Mouse (Mus musculus): ENCODE measurements around the gene Gm6904. TPM values are rescaled to one million over a fixed set of nuclear protein-coding genes. Genes with fewer than 3 reads are reported as not detected.
"Not testable (repeated sequence)": the region's sequence is repeated elsewhere in the genome, so short reads cannot be mapped to it uniquely, and the experiment has no call there.

Gm6904 gene
- total RNA-seq (2014; rRNA removed; ENCODE audit: low replicate concordance) (not detected in 2 replicates), polyA plus RNA-seq (2015; fragmentation: Nextera tagmentation; extraction: Ambion mirVana) (not detected in 2 replicates)

DNA sequence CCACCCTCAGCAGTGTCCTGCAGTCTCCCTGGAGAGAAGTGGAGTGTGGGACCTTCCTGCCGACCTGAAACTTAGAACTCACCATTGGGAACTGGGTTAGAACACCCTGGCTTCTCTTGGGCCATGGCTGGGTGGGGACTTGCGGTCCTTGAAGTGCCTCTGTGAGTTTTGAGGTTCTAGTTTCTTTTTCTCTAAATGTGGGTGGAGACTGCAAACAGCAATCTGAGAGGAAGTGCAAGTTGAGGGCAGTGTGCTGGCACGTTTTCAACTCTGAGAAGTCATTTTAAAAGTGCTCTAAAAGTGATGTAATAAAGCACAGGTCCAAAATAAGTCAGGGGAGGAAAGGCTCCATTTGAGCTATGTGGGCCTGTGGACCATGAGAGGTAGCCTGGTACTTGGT is at the start of gene Gm6904:
Gene Gm6904 (minus strand): TSS at position 161 of the 400 bp plus-strand sequence.
- ATAC-seq (ENCODE audit: insufficient read depth, low read depth) = no peak
- Histone ChIP-seq H3K27ac (ENCODE audit: low read depth) (no peak within 1 kb of the TSS), H3K9me3 (replicated peaks; ENCODE audit: control insufficient read depth, low read length) (no peaks in the 10 kb centered on the region), H3K36me3 (replicated peaks; ENCODE audit: control insufficient read depth, insufficient read depth, low read length) (no peaks in the 10 kb centered on the region), H3K4me2 (ENCODE audit: low read depth, low read length) (no peak within 1 kb of the TSS), H3K4me3 (ENCODE audit: low read depth, low read length) (no peak within 1 kb of the TSS), H3K9ac (replicated peaks; ENCODE audit: low read depth, low read length) (no peak within 1 kb of the TSS), H3K4me1 (ENCODE audit: control insufficient read depth, insufficient read depth) (no peaks in the 10 kb centered on the region), H3K27me3 (ENCODE audit: control insufficient read depth, insufficient read depth, low read length) (no peaks in the 10 kb centered on the region)
- DNase-seq (ENCODE audit: low spot score) = peak; percentile 6
- TF ChIP-seq CTCF (IDR thresholded peaks at IDR 0.05; ENCODE audit: low read depth) = no peak
- TF ChIP-seq EP300 (IDR thresholded peaks at IDR 0.05; ENCODE audit: low read depth) = no peak
- 49% methylated on average over 3 of the region's 3 CpGs for WGBS

DNA sequence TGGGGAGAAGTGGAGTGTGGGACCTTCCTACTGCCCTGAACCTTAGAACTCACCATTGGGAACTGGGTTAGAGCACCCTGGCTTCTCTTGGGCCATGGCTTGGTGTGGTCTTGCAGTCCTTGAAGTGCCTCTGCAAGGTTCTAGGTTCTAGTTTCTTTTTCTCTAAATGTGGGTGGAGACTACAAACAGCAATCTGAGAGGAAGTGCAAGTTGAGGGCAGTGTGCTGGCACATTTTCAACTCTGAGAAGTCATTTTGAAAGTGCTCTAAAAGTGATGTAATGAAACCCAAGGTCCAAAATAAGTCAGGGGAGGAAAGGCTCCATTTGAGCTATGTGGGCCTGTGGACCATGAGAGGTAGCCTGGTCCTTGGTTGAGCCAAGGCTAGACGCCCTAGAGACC is 37.4 kb upstream of the Gm6904 start, which contains the start of gene Phf11a:
Gene Phf11a (minus strand): TSS at position 132 of the 400 bp plus-strand sequence.
- H3K4me3 ChIP-seq (ENCODE audit: low read depth, low read length); H3K4me1 ChIP-seq (ENCODE audit: control insufficient read depth, insufficient read depth); H3K4me2 ChIP-seq (ENCODE audit: low read depth, low read length); H3K9me3 ChIP-seq (replicated peaks; ENCODE audit: control insufficient read depth, low read length); H3K27ac ChIP-seq (ENCODE audit: low read depth); H3K27me3 ChIP-seq (ENCODE audit: control insufficient read depth, insufficient read depth, low read length); ATAC-seq (ENCODE audit: insufficient read depth, low read depth); H3K9ac ChIP-seq (replicated peaks; ENCODE audit: low read depth, low read length); DNase-seq (ENCODE audit: low spot score); H3K36me3 ChIP-seq (replicated peaks; ENCODE audit: control insufficient read depth, insufficient read depth, low read length): not testable (repeated sequence)
- 45% methylated on average over 1 of the region's 1 CpGs for WGBS

DNA sequence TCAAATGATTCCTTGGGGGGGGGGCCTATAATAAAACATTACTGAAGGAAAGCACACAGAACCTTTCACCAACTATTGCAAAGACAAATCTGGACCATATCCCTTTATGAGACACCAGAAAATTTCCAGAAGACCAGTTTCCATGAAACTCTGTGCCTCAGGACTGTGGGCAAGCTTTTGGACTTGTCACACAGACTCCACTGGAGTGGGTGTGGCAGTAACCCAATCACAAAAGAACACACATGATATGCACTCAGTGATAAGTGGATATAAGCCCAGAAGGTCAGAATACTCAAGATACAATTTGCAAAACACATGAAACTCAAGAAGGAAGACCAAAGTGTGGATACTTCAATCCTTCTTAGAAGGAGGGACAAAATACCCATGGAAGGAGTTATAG is 31.8 kb upstream of the Gm6904 start:
- H3K4me1 ChIP-seq (ENCODE audit: control insufficient read depth, insufficient read depth); ATAC-seq (ENCODE audit: insufficient read depth, low read depth); H3K4me3 ChIP-seq (ENCODE audit: low read depth, low read length); H3K4me2 ChIP-seq (ENCODE audit: low read depth, low read length); DNase-seq (ENCODE audit: low spot score); H3K9ac ChIP-seq (replicated peaks; ENCODE audit: low read depth, low read length); H3K27ac ChIP-seq (ENCODE audit: low read depth); H3K27me3 ChIP-seq (ENCODE audit: control insufficient read depth, insufficient read depth, low read length); H3K36me3 ChIP-seq (replicated peaks; ENCODE audit: control insufficient read depth, insufficient read depth, low read length); H3K9me3 ChIP-seq (replicated peaks; ENCODE audit: control insufficient read depth, low read length): not testable (repeated sequence)

DNA sequence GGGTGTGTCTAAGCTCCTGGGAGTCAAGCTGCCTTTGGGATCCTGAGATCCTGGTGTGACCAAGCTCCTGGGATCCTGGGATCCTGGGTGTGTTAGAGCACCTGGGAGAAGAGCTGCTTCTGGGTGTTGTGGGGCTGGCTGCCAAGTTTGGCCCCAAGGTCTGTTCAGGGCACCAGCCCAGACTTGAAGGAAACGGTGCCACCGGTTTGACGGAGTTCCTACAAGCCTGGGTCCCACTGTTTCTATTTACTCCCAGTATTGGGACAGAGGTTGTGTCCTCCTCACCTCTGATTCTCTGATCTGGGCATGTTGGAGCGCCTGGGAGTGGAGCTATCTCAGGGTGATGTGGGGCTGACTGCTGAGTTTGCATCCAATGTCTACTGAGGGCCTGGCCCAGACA is 14.9 kb upstream of the Gm6904 start:
- not testable (repeated sequence) for H3K4me1 ChIP-seq (ENCODE audit: control insufficient read depth, insufficient read depth); H3K27ac ChIP-seq (ENCODE audit: low read depth); DNase-seq (ENCODE audit: low spot score); ATAC-seq (ENCODE audit: insufficient read depth, low read depth); H3K4me3 ChIP-seq (ENCODE audit: low read depth, low read length); H3K4me2 ChIP-seq (ENCODE audit: low read depth, low read length); H3K9ac ChIP-seq (replicated peaks; ENCODE audit: low read depth, low read length); H3K27me3 ChIP-seq (ENCODE audit: control insufficient read depth, insufficient read depth, low read length); H3K9me3 ChIP-seq (replicated peaks; ENCODE audit: control insufficient read depth, low read length); H3K36me3 ChIP-seq (replicated peaks; ENCODE audit: control insufficient read depth, insufficient read depth, low read length)
- WGBS = 82% methylated on average over 4 of the region's 4 CpGs

DNA sequence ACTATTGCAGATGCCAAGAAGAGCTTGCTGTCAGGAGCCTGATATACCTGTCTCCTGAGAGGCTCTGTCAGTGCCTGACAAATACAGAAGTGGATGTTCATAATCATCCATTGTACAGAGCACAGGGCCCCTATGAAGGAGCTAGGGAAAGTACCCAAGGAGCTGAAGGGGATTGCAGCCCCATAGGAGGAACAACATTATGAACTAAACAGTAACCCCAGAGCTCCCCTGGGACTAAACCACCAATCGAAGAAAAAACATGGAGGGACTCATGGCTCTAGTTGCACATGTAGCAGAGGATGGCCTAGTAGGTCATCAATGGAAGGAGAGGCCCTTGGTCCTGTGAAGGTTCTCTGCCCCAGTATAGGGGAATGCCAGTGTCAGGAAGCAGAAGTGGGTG is 4.2 kb downstream of the Gm6904 start:
- 90% methylated on average over 1 of the region's 1 CpGs for WGBS
- H3K9ac ChIP-seq (replicated peaks; ENCODE audit: low read depth, low read length); H3K27me3 ChIP-seq (ENCODE audit: control insufficient read depth, insufficient read depth, low read length); ATAC-seq (ENCODE audit: insufficient read depth, low read depth); H3K4me2 ChIP-seq (ENCODE audit: low read depth, low read length); H3K36me3 ChIP-seq (replicated peaks; ENCODE audit: control insufficient read depth, insufficient read depth, low read length); H3K4me3 ChIP-seq (ENCODE audit: low read depth, low read length); H3K9me3 ChIP-seq (replicated peaks; ENCODE audit: control insufficient read depth, low read length); H3K4me1 ChIP-seq (ENCODE audit: control insufficient read depth, insufficient read depth); DNase-seq (ENCODE audit: low spot score); H3K27ac ChIP-seq (ENCODE audit: low read depth): not testable (repeated sequence)

DNA sequence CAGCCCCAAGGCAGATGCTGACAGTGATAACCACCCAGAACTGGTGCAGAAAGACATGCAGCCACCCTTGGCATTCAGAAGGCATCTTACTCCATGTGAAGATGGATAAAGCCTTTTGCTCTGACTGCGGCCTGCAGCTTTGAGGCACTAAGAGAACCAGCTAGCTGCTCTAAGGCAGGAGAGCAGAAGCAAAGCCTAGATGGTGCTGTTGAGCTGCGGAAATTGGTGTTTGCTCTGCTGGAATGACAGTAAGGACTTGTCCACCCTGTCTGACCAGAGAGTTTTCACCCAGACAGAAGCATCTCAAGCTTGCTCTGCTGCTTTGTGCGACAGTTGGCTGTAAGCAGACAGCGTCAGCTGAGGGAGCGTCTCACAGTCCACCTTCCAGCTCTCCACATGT is 9.7 kb downstream of the Gm6904 start:
- H3K4me3 ChIP-seq (ENCODE audit: low read depth, low read length); H3K4me2 ChIP-seq (ENCODE audit: low read depth, low read length); H3K4me1 ChIP-seq (ENCODE audit: control insufficient read depth, insufficient read depth); H3K27ac ChIP-seq (ENCODE audit: low read depth); ATAC-seq (ENCODE audit: insufficient read depth, low read depth); H3K9ac ChIP-seq (replicated peaks; ENCODE audit: low read depth, low read length); H3K9me3 ChIP-seq (replicated peaks; ENCODE audit: control insufficient read depth, low read length); H3K36me3 ChIP-seq (replicated peaks; ENCODE audit: control insufficient read depth, insufficient read depth, low read length); DNase-seq (ENCODE audit: low spot score); H3K27me3 ChIP-seq (ENCODE audit: control insufficient read depth, insufficient read depth, low read length): not testable (repeated sequence)
- 48% methylated on average over 5 of the region's 5 CpGs for WGBS
- TF ChIP-seq CTCF (IDR thresholded peaks at IDR 0.05; ENCODE audit: low read depth) = peak; percentile 37

Measured in heart, postnatal 0 days (tissue).